Mouse (Mus musculus) neural tube, embryonic 11.5 days (tissue): ENCODE results near the gene Fcrl6. TPM values are rescaled to one million over a fixed set of nuclear protein-coding genes. Genes with fewer than 3 reads are reported as not detected.

Source experiments
- ATAC-seq: fragments of 200-750 bp; cut with Nextera tagmentation; 2 replicates; pipeline ENCODE4 v1.8.0; 2017; ENCODE audit warnings: moderate number of reproducible peaks, mild to moderate bottlenecking, moderate TSS enrichment, moderate library complexity; ENCODE audit not compliant: insufficient read depth, low FRiP score, low TSS enrichment
- DNase-seq: peaks from one replicate; pipeline ENCODE4 v3.0.0-alpha.2; 2015; ENCODE audit warnings: low spot score
- H3K27ac ChIP-seq: fragments of 300-500 bp; sonication (generic); 2 replicates; pipeline ENCODE4 v1.5.1; 2014; ENCODE audit warnings: low read depth, mild to moderate bottlenecking, low read length
- H3K27me3 ChIP-seq: fragments of 300-500 bp; sonication (generic); 2 replicates; pipeline ENCODE4 v1.6.1; 2014; ENCODE audit warnings: mild to moderate bottlenecking, low read length, mixed read lengths; ENCODE audit not compliant: control insufficient read depth, insufficient read depth
- H3K36me3 ChIP-seq: fragments of 300-500 bp; sonication (generic); 2 replicates; pipeline ENCODE4 v1.6.1; 2014; ENCODE audit warnings: mild to moderate bottlenecking, low read length, moderate library complexity, mixed read lengths; ENCODE audit not compliant: control insufficient read depth, insufficient read depth
- H3K4me1 ChIP-seq: fragments of 300-500 bp; sonication (generic); 2 replicates; pipeline ENCODE4 v1.6.1; 2014; ENCODE audit warnings: low read length, mixed read lengths; ENCODE audit not compliant: control insufficient read depth, insufficient read depth
- H3K4me2 ChIP-seq: fragments of 300-500 bp; sonication (generic); 2 replicates; pipeline ENCODE4 v1.6.1; 2014; ENCODE audit warnings: low read depth, mild to moderate bottlenecking, moderate library complexity
- H3K4me3 ChIP-seq: fragments of 300-500 bp; sonication (generic); 2 replicates; pipeline ENCODE4 v1.5.1; 2014; ENCODE audit warnings: low read depth, low read length
- H3K9ac ChIP-seq: fragments of 300-500 bp; sonication (generic); 2 replicates; pipeline ENCODE4 v1.6.1; 2014; ENCODE audit warnings: mild to moderate bottlenecking, low read length
- H3K9me3 ChIP-seq: fragments of 300-500 bp; sonication (generic); 2 replicates; pipeline ENCODE4 v1.6.1; 2016; ENCODE audit warnings: low read length; ENCODE audit not compliant: control insufficient read depth
- WGBS: fragments of 180-500 bp; shearing (Covaris S2); extraction: QIAGEN DNeasy Blood & Tissue Kit; methylation state at CpG from one replicate; pipeline ENCODE4 v1.1.7; 2014; 5-methylcytosine and 5-hydroxymethylcytosine counted together
- polyA plus RNA-seq: library from polyadenylated mRNA; unstranded; fragments of >200 nt; fragmentation: Nextera tagmentation; extraction: Ambion mirVana; gene quantifications from 2 replicates; pipeline ENCODE4 v1.2.1, GENCODE M21; 2014

Fcrl6 gene
- polyA plus RNA-seq, 1 experiment from 2014 or later, result 0.31 TPM

GRCm38 (mm10) chr1:172634136-172634535 lies 31.8 kb upstream of the Fcrl6 start:
- WGBS, result 82% methylated on average over 2 of the region's 2 CpGs
- Histone ChIP-seq H3K4me3 (no peak overlapping the region), H3K27me3 (no peaks in the 10 kb centered on the region), H3K9me3 (no peaks in the 10 kb centered on the region), H3K4me1 (peaks cover 3% of the 10 kb centered on the region; the same call in 1 of the 2 replicates), H3K27ac (no peak overlapping the region), H3K4me2 (no peak overlapping the region), H3K36me3 (no peaks in the 10 kb centered on the region), H3K9ac (no peak overlapping the region)
- DNase-seq, result no peak
- ATAC-seq, result no peak

DNA sequence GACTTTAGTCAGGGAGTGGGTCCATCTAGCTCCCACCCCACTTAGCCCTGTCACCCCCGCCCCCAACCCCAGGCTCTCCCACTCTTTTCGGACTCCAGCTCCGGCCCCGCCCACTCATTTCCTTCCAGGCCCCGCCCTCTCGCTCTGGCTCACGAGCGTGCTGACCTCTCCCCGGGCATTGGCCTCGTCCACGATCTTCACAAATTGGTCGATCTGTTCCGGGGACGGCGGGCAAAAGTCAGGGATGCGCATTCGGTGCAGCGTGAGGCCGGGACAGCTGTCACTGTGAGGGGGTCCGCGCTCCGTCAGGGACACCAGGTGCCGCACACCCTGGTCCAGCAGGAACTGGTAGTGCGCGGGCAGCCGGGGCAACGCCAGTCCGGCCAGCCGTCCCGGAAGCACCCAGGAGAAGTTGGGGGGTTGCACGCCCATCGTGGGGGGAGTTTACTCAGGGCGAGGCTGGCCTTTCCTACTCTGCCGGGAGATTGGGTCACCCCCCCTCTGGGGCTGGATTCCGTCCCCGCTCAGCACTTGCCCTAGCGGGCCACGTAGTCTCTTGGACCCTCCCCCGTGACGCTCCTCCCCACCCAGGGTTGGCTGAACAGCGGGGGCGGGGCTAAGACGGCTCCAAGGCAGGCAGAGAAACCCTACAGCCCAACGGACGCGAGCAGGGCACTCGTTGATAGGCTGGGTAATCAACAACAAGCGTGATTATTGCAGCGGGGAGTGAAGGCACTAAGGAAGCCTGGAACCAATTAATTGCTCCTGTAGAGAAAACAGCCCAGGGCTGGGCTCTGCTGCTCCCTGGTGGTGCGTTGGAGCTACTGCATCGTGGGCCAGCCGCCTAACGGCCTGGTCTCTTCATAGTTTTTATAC lies 30.3 kb upstream of the Fcrl6 start, which contains the start of gene Dusp23:
TSS of gene Dusp23 (minus strand) at position 512 of the 876 bp plus-strand sequence.
- Histone ChIP-seq H3K4me1 (peaks cover 3% of the 10 kb centered on the region; the same call in 1 of the 2 replicates), H3K9me3 (no peaks in the 10 kb centered on the region), H3K4me3 (peak within 1 kb of the TSS; percentile 69), H3K27ac (peak within 1 kb of the TSS; percentile 61; the same call in 1 of the 2 replicates), H3K9ac (peak within 1 kb of the TSS; percentile 61), H3K36me3 (no peaks in the 10 kb centered on the region), H3K27me3 (no peaks in the 10 kb centered on the region), H3K4me2 (peak within 1 kb of the TSS; percentile 62)
- DNase-seq, result peak; percentile 96
- peak; percentile 98 for ATAC-seq
- under 1% methylated on average over 52 of the region's 53 CpGs for WGBS

DNA sequence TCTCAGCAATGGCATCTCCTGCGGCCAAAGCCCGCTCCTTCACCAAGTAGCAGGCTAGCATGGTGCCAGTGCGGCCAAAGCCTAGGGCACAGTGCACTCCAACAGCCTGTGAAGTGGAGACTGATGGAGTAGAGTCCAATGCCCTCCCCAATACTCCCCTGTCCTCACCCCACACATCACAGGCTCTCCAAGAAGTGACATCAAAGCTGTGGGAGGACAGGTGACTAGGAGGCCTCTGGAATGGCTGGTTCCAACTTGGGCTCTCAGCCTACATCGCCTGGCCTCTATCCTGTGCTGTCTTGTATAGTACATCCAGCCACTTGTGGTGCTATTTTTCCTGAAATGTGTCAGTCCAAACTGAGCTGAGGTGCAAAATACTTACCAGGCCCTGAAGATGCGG lies 29.4 kb upstream of the Fcrl6 start:
- H3K4me2 ChIP-seq, result no peak overlapping the region

DNA sequence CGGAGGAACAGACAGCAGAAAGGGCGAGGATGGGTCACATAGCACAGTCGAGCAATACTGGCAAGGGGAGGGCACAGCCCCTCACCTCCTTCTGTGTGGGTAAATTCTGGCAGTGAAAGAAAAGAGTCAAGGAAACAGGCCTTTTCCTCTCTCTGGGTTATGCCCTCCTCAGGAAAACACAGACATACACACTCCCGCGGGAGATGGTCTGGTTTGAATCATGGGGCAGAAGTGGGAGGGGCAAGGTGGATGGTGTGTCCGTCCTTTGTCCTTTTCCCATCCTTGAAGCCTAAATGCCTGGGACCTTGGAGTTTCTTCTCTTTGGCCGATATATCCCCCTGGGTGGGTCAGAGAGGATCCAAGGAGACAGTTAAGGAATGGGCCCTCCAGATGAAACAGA lies 27.5 kb upstream of the Fcrl6 start:
- Histone ChIP-seq H3K9ac (no peak overlapping the region), H3K36me3 (no peaks in the 10 kb centered on the region), H3K27ac (no peak overlapping the region), H3K9me3 (0 out of 2 replicates have a peak, but pooled peaks cover 3% of the 10 kb centered on the region), H3K27me3 (no peaks in the 10 kb centered on the region), H3K4me3 (no peak overlapping the region), H3K4me1 (peaks cover 3% of the 10 kb centered on the region; the same call in 1 of the 2 replicates), H3K4me2 (no peak overlapping the region)
- DNase-seq, result no peak
- ATAC-seq, result no peak
- WGBS, result 72% methylated on average over 7 of the region's 7 CpGs

More for the DNA sequence above, 29.4 kb upstream of the Fcrl6 start:
- DNase-seq (no peak), ATAC-seq (no peak)
- Histone ChIP-seq H3K27me3 (no peaks in the 10 kb centered on the region), H3K4me1 (peaks cover 3% of the 10 kb centered on the region; the same call in 1 of the 2 replicates), H3K9me3 (no peaks in the 10 kb centered on the region), H3K36me3 (no peaks in the 10 kb centered on the region), H3K9ac (no peak overlapping the region), H3K4me3 (no peak overlapping the region), H3K27ac (no peak overlapping the region)
- 91% methylated on average over 5 of the region's 5 CpGs for WGBS

GRCm38 (mm10) chr1:172626306-172626705 lies 24.0 kb upstream of the Fcrl6 start:
- DNase-seq (no peak), ATAC-seq (no peak)
- Histone ChIP-seq H3K36me3 (no peaks in the 10 kb centered on the region), H3K4me1 (no peaks in the 10 kb centered on the region), H3K4me3 (no peak overlapping the region), H3K9ac (no peak overlapping the region), H3K27me3 (no peaks in the 10 kb centered on the region), H3K9me3 (0 out of 2 replicates have a peak, but pooled peaks cover 3% of the 10 kb centered on the region), H3K27ac (no peak overlapping the region), H3K4me2 (no peak overlapping the region)
- 91% methylated on average over 3 of the region's 3 CpGs for WGBS

GRCm38 (mm10) chr1:172624081-172624480 lies 21.7 kb upstream of the Fcrl6 start:
- Histone ChIP-seq H3K4me3 (no peak overlapping the region), H3K4me1 (no peaks in the 10 kb centered on the region), H3K27ac (no peak overlapping the region), H3K9me3 (0 out of 2 replicates have a peak, but pooled peaks cover 3% of the 10 kb centered on the region), H3K27me3 (no peaks in the 10 kb centered on the region), H3K4me2 (no peak overlapping the region), H3K9ac (no peak overlapping the region), H3K36me3 (no peaks in the 10 kb centered on the region)
- DNase-seq (no peak), ATAC-seq (no peak)
- WGBS, result 67% methylated on average over 3 of the region's 3 CpGs

- Histone ChIP-seq H3K4me3 (no peak overlapping the region), H3K9ac (no peak overlapping the region), H3K36me3 (no peaks in the 10 kb centered on the region), H3K27ac (no peak overlapping the region), H3K4me1 (no peaks in the 10 kb centered on the region), H3K9me3 (0 out of 2 replicates have a peak, but pooled peaks cover 3% of the 10 kb centered on the region), H3K4me2 (no peak overlapping the region), H3K27me3 (no peaks in the 10 kb centered on the region)
- ATAC-seq, result no peak
- WGBS, result 75% methylated on average over 5 of the region's 5 CpGs
- no peak for DNase-seq
Measured at GRCm38 (mm10) chr1:172623599-172623998, 21.2 kb upstream of the Fcrl6 start.

DNA sequence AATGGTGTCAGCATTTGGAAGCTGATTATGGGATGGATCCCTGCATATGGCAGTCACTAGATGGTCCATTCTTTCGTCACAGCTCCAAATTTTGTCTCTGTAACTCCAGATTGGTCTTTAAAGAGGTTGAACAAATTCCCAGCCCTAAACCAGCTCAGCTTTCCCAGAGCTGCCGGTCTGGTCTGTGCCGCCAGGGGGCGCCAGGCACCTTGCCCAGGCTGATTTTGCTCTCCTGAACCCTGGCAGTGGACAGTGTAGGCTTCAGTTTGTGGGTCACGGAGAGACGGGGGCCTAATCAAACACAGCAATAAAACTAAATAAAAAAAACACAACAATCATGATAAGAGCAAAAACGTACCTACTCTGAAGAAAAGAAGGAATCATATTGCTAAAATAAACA lies 16.9 kb upstream of the Fcrl6 start:
- peaks cover 12% of the 10 kb centered on the region; the same call in 1 of the 2 replicates for H3K4me1 ChIP-seq
- no peaks in the 10 kb centered on the region for H3K9me3 ChIP-seq
- no peak overlapping the region for H3K4me3 ChIP-seq
- H3K9ac ChIP-seq, result no peak overlapping the region
- H3K4me2 ChIP-seq, result no peak overlapping the region
- H3K36me3 ChIP-seq, result no peaks in the 10 kb centered on the region
- ATAC-seq (no peak), DNase-seq (peak; percentile 70)
- WGBS, result 12% methylated on average over 7 of the region's 7 CpGs
- H3K27me3 ChIP-seq, result no peaks in the 10 kb centered on the region
- H3K27ac ChIP-seq, result no peak overlapping the region
